Mouse (Mus musculus) right cerebral cortex, adult 2 months (tissue): ENCODE results near the gene Mrfap1.

ENCODE experiments used
- DNase-seq, 2 experiments: peaks; one replicate each; pipeline ENCODE4 v3.0.0; 2021 to 2022; ENCODE audit warnings: low spot score in 2 of 2

Mrfap1 gene

DNA sequence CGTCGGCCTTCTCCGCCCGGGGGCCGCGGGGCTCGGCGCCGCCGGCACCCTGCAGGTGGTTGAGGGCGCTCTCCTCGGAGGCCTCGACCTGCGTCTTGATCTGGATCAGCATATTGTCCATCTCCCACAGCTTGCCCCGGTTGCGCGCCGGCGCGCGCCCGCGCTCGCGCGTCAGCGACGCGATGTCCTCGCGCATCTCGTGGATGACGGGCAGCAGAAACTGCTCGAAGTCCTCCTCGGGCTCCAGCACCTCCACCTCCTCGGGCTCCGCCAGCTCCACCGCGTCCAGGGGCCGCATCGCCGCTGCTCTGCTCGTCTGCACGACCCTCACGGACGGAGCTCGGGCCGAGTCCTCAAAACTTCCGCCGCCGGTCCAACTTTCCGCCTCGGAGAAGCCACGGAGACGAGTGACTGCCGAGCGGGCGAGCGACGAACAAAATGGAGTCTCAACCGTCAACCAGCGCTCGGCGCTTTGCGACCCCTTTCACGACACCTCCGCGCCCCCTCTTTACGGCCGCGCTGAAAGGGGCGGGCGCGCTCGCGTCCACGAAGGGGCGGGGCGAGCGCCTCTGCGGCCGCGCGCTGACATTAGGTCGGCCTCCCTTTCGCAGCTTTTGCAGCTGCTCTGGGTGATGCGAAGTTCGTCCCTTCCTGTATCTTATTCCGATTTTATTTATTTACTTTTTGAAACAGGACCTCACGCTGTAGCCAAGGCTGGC, at the start of gene Mrfap1:
Gene Mrfap1 (minus strand): TSS at position 477 of the 719 bp plus-strand sequence.
- peak; percentile 93 for DNase-seq

DNA sequence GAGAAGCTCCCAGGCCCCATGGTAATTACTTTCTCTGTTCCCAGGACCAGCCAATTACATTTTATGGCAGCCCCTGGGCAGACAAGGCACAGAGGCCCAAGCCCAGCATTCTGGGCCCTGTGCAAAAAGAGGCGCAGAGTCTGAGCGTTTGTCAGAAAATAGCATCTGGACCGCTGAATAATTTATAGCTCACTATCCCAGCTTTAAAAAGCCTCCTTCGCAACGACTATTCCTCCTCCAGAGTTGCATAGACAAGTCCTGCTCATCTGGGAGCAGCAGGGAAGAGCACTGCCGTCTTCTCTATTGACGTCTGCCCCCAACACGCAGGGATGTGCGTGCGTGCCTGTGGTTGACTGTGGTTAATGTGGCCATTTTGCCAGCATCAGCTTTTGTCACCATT, 47.9 kb upstream of the Mrfap1 start:
- no peak for DNase-seq

DNA sequence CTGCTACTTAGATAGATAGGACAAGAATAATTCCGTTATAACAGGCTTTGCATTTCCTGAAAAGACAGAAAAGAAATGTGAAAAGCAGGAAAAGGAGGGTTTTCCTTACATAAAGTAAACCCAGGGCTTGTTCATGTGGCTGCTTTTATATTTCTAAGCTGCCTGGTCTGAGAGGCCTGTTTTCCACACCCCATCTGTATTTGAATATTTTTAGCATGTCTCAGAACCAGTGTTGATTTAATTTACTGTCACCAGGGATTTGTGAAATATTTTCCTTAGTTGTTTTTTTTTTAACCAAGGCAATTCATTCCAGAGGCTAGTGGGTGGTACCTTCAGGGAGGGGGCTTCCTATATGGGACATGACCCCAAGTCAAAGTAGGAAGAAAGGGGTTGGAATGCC, 45.1 kb upstream of the Mrfap1 start:
- DNase-seq: no peak

DNA sequence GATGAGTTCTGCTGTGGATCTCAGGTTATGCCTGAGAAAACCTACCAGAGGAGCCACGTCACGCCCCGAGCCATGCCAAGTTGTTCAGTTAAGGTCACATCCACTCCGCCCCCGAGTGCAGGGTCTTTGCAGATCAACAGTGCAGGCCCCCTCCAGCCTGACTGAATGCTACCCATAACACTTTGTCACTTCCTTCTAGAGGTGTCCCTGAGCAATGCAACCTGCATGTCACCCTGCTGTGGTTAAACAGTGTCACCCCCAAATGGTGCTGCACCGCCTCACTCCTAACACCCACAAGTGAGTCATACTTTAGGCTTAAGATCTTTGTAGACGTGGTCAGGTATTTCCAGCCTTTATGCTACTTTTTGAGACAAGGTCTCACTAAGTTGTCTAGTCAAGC, 43.5 kb upstream of the Mrfap1 start:
- no peak for DNase-seq

GRCm38 (mm10) chr5:36839602-36840001, 43.0 kb upstream of the Mrfap1 start:
- DNase-seq: no peak

DNA sequence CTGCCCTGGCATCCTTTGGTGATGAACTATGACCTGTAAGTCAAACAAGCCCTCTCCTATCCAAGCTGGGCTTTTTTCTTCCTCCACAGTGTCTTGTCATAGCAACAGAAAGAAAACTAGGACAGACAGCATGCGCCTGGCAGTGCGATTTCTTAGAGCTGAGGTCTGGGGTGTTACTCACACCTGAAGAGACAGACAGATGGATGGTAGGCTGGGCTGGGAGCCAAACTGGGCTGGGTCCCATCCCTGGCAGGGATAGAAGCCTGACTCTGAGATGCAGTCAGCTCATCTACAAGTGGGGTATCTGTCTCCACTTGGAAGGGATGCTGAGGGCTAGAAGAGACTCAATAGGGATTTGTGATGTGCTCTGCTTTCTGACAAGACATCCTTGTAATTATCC, 42.5 kb upstream of the Mrfap1 start:
- DNase-seq: peak; percentile 81 to 83

DNA sequence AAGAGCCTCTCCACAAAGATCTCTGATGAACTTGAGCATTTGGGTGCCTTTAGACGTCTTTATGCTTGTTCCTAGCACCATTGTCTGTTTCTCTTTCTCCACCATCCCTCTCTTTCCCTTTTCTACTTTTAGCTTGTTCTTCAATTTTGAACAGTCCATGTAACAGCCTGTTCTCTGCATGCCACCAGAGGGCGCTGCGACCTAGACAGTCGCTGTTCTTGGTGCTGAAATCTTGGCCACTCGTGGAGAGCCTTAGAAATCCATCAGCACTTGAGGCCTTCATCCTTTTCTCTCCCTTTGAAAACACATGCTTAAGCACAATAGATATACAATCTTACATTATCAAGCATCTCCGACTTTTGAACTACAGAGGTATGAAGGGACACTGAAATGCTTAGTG, 39.4 kb upstream of the Mrfap1 start:
- peak; percentile 90 for DNase-seq

DNA sequence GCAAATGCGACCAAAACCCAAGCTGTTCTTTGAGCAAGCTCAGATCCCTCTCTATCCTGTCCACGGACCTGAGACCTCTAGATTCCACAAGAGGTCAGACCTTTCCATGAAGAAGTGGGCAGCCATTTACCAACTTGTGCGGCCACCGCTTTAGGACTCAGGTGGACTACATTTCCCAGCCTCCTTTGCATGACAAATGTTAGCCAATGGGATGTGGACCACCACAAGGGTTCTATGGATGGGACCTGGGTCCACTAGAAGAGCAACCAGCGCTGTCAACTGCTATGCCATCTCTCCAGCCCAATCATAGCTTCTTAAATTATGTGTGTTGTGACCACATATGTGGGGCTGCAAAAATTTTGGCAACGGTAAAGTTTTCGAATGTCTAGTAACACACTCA, 34.7 kb upstream of the Mrfap1 start:
- peak; percentile 57 to 66 for DNase-seq

DNA sequence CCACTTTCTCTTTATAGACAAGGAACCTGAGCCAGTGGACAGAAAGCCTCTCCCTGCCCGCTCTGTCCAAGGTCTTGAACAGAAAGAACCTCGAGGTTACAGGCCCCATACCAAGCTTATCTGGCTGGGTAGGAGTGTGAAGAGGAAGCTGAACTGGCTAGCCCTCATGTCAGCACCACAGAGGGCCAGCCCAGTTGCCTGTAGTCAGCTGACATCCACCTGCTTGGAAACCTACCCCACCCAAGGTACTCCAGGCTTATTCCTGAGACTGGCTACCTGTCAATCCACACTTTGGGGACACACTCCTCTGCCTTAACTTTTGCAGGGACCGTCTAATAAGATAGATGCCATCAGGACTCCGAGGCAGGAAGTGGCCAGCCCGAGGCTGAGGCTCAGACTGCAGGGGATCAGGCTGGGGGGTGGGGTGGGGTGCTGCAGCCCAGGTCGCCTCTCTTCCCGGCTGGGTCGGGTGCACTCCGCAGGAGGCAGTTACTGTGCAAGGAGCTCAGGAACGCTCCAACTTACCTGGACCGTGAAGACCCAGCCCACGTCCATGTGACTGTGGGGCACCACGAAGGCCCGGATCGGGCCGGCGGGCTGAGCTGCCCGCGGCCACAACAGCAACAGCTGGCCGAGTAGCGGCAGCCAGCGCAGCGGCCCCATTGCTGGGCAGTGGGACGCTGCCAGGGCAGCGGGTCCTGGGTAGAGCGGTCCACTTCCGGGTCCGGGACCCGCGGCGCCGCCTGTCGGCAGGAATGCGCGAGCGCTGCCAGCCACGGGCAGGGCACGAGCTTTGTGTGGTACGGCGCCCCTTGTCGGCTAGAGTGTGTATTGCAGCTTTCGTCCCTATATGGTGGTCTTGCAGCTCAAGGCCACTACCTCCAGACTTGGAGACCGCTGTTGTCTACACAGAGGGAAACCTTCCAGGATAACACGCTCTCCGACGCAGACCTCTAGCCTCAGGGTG, 33.6 kb upstream of the Mrfap1 start, which contains the start of gene Man2b2:
Gene Man2b2 (minus strand): TSS at position 741 of the 967 bp plus-strand sequence.
- DNase-seq: peak; percentile 90 to 91

DNA sequence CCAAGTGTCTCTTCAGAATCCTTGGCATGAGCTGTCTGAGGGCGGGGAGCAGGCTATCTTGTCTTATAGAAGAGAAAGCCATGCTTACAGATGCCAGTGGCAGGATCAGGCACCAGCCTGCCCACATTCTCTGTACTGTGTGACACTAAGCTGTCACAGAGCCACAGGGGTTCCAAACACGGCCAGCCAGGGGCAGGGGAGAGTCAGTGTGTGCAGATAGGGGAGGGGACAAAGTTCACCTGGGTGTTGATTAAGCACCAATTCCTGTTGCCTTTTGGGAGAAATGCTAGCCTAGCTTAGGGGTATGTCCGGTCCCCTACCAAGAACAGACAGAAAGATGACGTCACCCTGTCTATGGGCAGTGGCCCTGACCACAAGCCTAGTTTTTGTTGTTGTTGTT, 32.5 kb upstream of the Mrfap1 start:
- DNase-seq: no peak

DNA sequence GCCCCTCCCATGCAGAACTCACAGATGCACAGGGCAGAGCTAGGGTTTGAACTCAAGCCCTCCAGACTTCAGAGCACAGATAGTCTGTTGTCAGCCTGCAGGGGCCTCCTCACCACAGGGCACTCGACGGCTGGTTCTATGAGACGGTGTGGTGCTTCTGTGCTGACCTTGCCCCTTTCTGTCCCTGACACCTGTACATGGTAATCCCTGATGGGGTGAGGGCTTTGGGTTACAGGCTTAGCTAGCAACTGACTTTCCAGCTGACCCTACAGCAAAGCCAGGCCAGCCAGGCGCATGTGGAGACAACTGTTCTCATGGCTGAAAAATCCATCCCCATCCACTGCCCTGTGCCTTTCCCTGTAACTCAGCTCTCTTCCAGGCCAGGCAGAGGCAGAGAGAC, 26.3 kb upstream of the Mrfap1 start:
- DNase-seq: no peak

DNA sequence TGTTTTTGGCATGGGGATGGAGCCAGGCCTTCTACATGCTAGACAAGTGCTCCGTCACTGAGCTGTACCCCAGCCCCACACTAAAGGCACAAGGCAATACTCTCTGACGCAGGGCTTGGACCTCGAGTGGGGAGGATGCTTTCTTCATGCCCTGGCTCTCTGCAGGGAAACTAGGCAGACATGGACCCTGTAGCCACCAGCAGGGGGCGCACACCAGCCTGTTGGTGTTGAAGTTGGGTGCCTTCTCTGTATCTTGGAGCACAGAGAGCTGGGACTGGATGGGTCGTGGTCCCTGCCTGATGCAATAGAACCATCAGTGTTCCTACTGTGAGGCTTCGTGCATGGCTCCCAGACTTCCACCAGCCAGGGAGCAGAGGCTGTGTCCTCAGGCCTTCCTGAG, 23.6 kb upstream of the Mrfap1 start:
- DNase-seq: peak; percentile 70 to 75

DNA sequence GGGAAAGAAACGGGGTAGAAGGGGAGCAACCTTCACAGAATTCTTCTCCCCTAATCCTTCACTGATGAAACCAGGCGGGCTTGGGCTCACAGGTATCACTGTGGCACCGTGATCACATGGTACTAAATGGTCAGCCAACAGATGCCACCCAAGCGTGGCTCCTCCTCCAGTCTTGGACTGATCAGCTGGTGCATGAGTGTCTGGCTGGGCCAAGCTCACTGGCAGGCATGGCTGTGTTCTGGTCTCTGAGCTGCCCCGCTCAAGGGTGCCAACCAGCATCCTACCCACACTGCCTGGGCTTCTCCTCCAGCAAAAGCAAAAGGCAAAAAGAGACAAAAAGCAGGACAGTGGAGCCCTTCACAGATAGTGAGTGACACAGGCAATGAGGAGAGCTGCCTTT, 23.2 kb upstream of the Mrfap1 start:
- no peak for DNase-seq

- DNase-seq: no peak
Measured at GRCm38 (mm10) chr5:36817738-36818137, 21.2 kb upstream of the Mrfap1 start.

- DNase-seq: no peak
Measured at GRCm38 (mm10) chr5:36814554-36814953, 18.0 kb upstream of the Mrfap1 start.

DNA sequence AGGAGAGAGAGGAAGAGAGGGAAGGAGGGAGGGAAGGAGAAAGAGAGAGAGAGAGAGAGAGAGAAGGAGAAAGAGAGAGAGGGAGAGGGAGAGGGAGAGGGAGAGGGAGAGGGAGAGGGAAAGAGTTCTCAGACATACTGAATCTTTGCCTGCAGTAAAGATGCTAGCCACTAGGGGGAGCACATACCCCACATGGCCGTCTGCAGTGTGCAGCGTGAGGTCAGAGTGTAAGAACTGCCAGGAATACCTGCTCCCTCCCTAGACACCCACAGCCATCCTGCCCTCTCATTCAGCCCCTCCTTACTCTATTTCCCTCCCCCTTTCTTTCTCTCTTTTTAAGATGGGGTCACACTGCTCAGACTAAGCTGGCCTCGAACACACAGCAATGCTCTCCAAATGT, 14.8 kb upstream of the Mrfap1 start:
- DNase-seq: peak; percentile 75 to 79

DNA sequence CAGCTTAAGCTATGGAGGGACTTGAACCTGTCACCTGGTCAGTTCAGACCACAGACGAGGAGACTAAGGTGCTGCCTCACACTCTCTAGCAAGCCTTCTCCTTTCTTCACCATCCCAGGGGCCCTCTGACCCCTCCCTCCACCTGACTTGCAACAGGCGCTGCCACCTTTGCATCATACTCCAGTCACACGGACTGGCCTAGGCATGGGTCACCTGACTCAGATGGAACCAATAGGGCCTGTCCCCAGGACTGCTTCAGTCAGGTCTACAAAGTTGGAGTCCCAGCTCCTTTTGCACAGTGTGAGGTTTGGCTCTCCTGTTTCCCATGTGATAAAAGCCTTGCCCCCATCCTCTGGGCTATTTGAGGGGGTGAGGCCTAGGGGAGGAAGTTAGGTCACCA, 14.1 kb upstream of the Mrfap1 start:
- no peak for DNase-seq

DNA sequence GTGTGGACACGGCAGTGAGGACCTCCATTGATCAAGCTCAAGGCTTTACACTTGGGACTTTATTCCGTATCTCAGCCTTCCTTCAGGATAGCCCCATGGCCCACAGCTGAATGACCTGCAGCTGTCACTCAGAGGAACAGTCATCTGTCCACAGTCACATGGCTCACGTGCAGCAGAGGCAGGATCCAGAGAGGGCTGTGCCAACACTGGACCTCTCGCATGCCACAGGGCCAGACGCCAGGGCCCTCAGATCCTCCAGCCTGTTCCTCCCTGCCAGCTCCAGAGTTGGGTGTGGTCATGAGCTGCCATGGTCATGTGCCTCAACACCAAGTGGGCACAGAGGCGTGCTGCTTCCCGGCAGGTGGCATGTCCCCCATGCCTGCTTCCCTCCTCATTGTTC, 12.6 kb upstream of the Mrfap1 start:
- no peak for DNase-seq

GRCm38 (mm10) chr5:36807106-36807505, 10.5 kb upstream of the Mrfap1 start:
- no peak for DNase-seq

DNA sequence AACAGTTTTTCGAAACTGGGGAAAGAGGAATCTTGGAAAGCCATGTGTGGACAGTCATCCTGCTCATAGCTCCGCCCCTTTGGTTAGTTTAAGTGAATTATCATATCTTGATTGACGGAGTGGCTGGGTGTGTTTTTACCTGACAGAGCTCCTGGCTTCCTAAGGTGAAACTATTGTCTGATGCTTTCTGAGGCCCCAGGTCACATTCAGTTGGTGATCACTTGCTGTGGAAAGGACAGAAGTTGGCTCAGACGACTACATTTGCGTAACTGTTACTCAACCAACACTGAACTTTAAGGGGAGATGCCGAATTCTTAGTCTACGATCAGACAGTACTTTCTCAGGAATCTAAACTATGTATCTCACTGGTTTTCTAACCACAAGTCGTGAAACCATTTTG, 719 bp upstream of the Mrfap1 start:
- no peak for DNase-seq

DNA sequence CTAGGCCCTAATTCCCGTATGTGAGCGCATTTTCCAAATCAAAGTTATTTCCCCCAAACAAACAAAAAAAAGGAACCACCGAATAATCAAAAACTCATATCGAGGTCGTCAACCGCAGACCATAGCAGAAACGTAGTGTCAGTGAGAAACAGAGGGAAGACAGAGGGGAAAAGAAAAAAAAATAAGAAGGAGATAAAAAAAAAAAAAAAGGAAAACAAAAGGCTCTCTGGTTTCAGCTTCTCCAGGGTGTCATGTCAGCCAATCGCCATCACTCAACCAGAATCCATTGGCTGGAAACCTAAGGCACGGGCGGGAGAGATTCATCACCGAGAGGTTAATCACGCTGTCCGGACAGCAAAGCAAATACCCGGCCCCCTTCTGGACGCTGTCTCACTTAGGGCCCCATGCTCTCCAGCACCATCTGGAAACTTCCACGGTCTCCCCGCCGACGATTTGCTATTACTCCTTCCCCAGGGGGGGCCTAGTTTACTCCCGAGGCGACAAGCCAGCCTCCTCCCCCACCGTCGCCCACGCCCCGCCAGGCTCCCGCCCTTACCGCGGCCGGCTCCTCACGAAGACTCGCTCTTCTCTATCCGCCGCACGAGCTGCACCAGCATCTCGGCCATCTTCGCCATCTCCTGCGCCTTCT, 801 bp downstream of the Mrfap1 start:
- peak; percentile 73 to 79 for DNase-seq

DNA sequence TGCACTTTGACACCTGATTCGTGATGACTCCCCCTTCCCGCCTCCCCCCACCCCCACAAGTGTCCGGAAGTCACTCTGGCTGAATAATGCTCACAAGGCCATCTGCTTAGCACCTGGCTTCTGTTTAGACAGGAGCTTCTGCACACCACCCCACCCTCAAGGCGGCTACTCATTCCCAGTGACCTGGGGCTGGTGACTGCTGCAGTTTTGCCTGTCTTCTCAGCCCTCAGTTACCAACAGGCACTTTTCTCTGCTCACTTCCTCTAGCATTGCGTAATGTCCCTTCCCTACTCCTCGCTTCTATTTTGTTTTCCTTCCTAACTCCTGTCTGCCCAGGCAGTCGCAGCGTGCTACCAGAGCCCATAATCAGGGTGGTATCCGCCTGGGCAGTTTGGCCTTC, 4.7 kb downstream of the Mrfap1 start:
- DNase-seq: no peak
